Mouse (Mus musculus): ENCODE results near the gene Tnik.

Tnik gene

GRCm38 (mm10) chr3:28408859-28409459 lies 145.9 kb downstream of the Tnik start:
- no peak for DNase-seq (ENCODE audit: low spot score)

- no peak for DNase-seq (ENCODE audit: low spot score)
Measured at GRCm38 (mm10) chr3:28410269-28410668, 147.3 kb downstream of the Tnik start.

GRCm38 (mm10) chr3:28415986-28416385 lies 153.0 kb downstream of the Tnik start:
- DNase-seq (ENCODE audit: low spot score), result no peak

GRCm38 (mm10) chr3:28417091-28417715 lies 154.2 kb downstream of the Tnik start:
- no peak for DNase-seq (ENCODE audit: low spot score)

GRCm38 (mm10) chr3:28420194-28420593 lies 157.2 kb downstream of the Tnik start:
- DNase-seq (ENCODE audit: low spot score), result no peak

- no peak for DNase-seq (ENCODE audit: low spot score)
Measured at GRCm38 (mm10) chr3:28420698-28421097, 157.7 kb downstream of the Tnik start.

- no peak for DNase-seq (ENCODE audit: low spot score)
Measured at GRCm38 (mm10) chr3:28421798-28422197, 158.8 kb downstream of the Tnik start.

GRCm38 (mm10) chr3:28422221-28422620 lies 159.2 kb downstream of the Tnik start:
- DNase-seq (ENCODE audit: low spot score), result no peak

- no peak for DNase-seq (ENCODE audit: low spot score)
Measured at GRCm38 (mm10) chr3:28425911-28426310, 162.9 kb downstream of the Tnik start.

GRCm38 (mm10) chr3:28431459-28431858 lies 168.4 kb downstream of the Tnik start:
- no peak for DNase-seq (ENCODE audit: low spot score)

- DNase-seq (ENCODE audit: low spot score), result no peak
Measured at GRCm38 (mm10) chr3:28432321-28432720, 169.3 kb downstream of the Tnik start.

- no peak for DNase-seq (ENCODE audit: low spot score)
Measured at GRCm38 (mm10) chr3:28435478-28435877, 172.5 kb downstream of the Tnik start.

- no peak for DNase-seq (ENCODE audit: low spot score)
Measured at GRCm38 (mm10) chr3:28437429-28437828, 174.4 kb downstream of the Tnik start.

GRCm38 (mm10) chr3:28441545-28441944 lies 178.5 kb downstream of the Tnik start:
- peak; percentile 19 for DNase-seq (ENCODE audit: low spot score)

GRCm38 (mm10) chr3:28442116-28442515 lies 179.1 kb downstream of the Tnik start:
- DNase-seq (ENCODE audit: low spot score), result no peak

- DNase-seq (ENCODE audit: low spot score), result no peak
Measured at GRCm38 (mm10) chr3:28447950-28448349, 184.9 kb downstream of the Tnik start.

- no peak for DNase-seq (ENCODE audit: low spot score)
Measured at GRCm38 (mm10) chr3:28453458-28453857, 190.4 kb downstream of the Tnik start.

- no peak for DNase-seq (ENCODE audit: low spot score)
Measured at GRCm38 (mm10) chr3:28456842-28457241, 193.8 kb downstream of the Tnik start.

- peak; percentile 76 for DNase-seq (ENCODE audit: low spot score)
Measured at GRCm38 (mm10) chr3:28457517-28457916, 194.5 kb downstream of the Tnik start.

- DNase-seq (ENCODE audit: low spot score), result no peak
Measured at GRCm38 (mm10) chr3:28466688-28467087, 203.7 kb downstream of the Tnik start.

GRCm38 (mm10) chr3:28467148-28467754 lies 204.2 kb downstream of the Tnik start:
- DNase-seq (ENCODE audit: low spot score), result no peak

- DNase-seq (ENCODE audit: low spot score), result no peak
Measured at GRCm38 (mm10) chr3:28467871-28468285, 204.9 kb downstream of the Tnik start.

GRCm38 (mm10) chr3:28473439-28473838 lies 210.4 kb downstream of the Tnik start:
- no peak for DNase-seq (ENCODE audit: low spot score)

- no peak for DNase-seq (ENCODE audit: low spot score)
Measured at GRCm38 (mm10) chr3:28477373-28477772, 214.4 kb downstream of the Tnik start.

Measured in adipocyte (in vitro differentiated cells).